Mouse (Mus musculus): ENCODE measurements around the gene Cenpk. TPM values are rescaled to one million over a fixed set of nuclear protein-coding genes. Genes with fewer than 3 reads are reported as not detected.

Cenpk gene
- total RNA-seq, 2 experiments from 2014 or later: 0.76 to 1.3 TPM

DNA sequence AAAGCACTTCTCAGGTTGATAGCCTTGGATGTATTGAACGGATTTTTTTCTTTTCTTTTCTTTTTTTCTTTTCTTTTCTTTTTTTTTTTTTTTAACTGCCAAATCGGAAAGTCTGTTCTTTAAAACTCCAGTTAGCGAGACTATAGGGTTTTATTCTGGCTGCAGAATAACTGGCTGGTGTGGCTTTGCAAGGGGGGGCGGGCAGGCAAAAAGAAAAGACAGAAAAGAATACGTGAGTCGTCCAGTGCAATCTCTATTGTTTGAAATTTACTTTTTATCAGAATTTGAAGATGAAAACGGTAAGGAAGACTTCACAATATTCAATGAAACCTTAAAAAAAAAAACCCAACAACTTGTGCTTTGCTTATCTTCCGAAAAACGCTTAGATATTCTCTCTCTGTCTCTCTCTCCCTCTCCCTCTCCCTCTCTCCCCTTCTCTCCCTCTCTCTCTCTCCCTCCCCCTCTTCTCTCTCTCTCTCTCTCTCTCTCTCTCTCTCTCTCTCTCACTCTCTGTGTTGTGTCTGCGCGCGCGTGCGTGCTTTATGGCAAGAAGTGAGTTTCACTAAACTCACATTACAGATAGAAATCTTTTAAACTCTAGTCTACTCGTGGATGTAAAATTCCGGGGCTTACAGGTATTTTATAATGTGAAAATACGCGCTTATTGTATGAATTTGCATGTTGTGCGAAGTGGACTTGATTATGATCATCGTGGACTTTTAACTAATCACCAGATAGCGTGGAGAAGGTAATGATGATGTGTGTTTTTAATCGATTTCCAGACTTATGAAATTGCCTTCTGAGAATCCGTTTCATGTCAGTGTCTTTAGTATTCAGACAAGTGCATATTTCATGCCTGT lies 59.2 kb downstream of the Cenpk start, which contains the start of gene Adamts6:
Gene Adamts6, plus strand, starts transcription at position 470 of the 860 bp plus-strand sequence.
- peak within 1 kb of the TSS; percentile 62 for H3K4me3 ChIP-seq
- H3K27ac ChIP-seq: peak within 1 kb of the TSS; percentile 94
- no peak for TF ChIP-seq CTCF (conservative IDR thresholded peaks at IDR 0.05)
- no peak for DNase-seq (ENCODE audit: low spot score in 2 of 2)

DNA sequence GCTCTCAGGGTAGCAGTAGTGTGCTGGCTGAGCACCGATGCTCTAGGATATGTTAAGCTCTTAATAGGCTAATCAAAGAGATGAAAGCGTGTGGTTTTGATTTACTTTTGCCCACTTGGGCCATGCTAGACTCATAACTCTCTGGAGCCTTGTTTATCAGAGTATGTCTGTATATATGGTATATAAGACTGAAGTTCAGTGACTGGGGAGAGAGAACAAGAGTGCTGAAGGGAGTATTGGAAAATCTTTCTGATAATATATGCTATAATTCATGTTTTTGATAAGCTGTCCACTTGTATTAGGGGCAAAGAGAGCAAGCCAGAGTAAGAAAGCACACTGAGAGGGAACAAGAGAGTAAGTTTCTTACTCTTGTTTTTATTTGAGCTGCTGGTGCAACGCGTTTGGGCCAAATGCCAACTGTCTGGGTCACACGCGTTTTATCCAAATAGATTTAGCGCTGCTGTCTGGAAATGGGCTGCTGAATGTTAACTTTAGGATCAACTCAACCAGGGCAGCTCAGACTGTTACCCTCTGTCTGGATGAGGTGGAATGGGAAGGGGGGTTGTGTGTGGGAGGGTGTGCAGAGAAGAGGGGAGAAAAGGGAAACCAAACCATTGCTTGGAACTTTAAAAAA lies 59.9 kb downstream of the Cenpk start:
- peak overlapping the region; percentile 94 for H3K27ac ChIP-seq
- no peak for TF ChIP-seq CTCF (conservative IDR thresholded peaks at IDR 0.05)
- peak; percentile 8 to 18 for DNase-seq (ENCODE audit: low spot score in 2 of 2)

DNA sequence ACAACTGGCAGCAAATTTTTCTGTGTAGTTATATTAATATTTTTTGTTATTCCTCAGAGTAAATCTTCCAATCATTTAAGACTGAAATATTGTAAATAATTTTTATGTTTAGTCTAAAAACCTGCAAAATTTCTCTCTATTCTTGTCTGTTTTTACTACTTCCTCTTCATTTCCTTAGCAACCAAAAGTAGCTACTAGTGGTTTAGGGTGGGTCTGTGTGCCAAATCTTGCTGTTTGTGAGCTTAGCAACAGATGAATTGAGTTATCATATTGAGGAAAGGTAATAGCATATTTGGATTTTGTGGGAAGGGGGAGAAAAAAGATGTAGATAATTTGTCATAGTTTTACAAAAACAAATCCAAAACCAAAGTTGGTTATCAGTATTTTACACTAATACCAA lies 60.8 kb downstream of the Cenpk start:
- TF ChIP-seq CTCF (conservative IDR thresholded peaks at IDR 0.05): no peak
- DNase-seq (ENCODE audit: low spot score in 2 of 2): no peak
- Histone ChIP-seq H3K27ac (no peak overlapping the region), H3K4me3 (peak overlapping the region; percentile 62; the same call in 1 of the 2 replicates)

More for the DNA sequence above, 59.9 kb downstream of the Cenpk start:
- peak overlapping the region; percentile 62 for H3K4me3 ChIP-seq

GRCm38 (mm10) chr13:104295472-104295871 lies 67.1 kb downstream of the Cenpk start:
- no peak for DNase-seq (ENCODE audit: low spot score in 2 of 2)
- TF ChIP-seq CTCF (conservative IDR thresholded peaks at IDR 0.05): no peak
- Histone ChIP-seq H3K27ac (no peak overlapping the region), H3K4me3 (no peak overlapping the region)

Other genes with a start within 250 kb of the Cenpk start
- 10 to 100 TPM; 20.6 to 20.7 TPM for gene Nln, start 119.0 kb upstream of the Cenpk start, total RNA-seq (2021)
- 10 to 100 TPM; 72.5 to 81.0 TPM for gene Sgtb, start 118.9 kb upstream of the Cenpk start, total RNA-seq (2021)
- 10 to 100 TPM; 54.5 to 55.1 TPM for gene Trappc13, start 50.1 kb upstream of the Cenpk start, total RNA-seq (2021)
- gene Trim23, start 49.8 kb upstream of the Cenpk start, total RNA-seq (2021): 10 to 100 TPM; 59.9 to 60.5 TPM
- 10 to 100 TPM; 14.8 to 17.1 TPM for gene Ppwd1, start 232 bp downstream of the Cenpk start, total RNA-seq (2021)
- gene Adamts6, start 59.2 kb downstream of the Cenpk start, total RNA-seq (2021): 1 to 10 TPM; 3.8 to 4.6 TPM

All from layer of hippocampus, adult 2 months (tissue).